In genomic region chr12:101875107-101875506, GRCm38 (mm10) we compare ENCODE assay signal across 8 mouse cellular contexts.
DNase-seq lines count a peak whose midpoint lies in the region.

No protein-coding gene starts in this region.

- DNase-seq in kidney, adult 9 months: peak; percentile 55
- DNase-seq in kidney, postnatal 25 days: no peak
- peak; percentile 53 for DNase-seq in CD4-positive, CD25-positive, alpha-beta regulatory T cell, adult 2 months (ENCODE audit: low read depth, low spot score)
- peak; percentile 46 for DNase-seq in MN1 (ENCODE audit: low spot score)
- peak; percentile 62 for DNase-seq in induced T-regulatory cell, adult 2 months (ENCODE audit: low read depth)
- no peak for DNase-seq in spleen, postnatal 4 days (ENCODE audit: low spot score in 2 of 2)
- no peak for DNase-seq in spleen, postnatal 14 days (ENCODE audit: low spot score in 2 of 2)
- DNase-seq in layer of hippocampus, adult 9-11 months: no peak

Comparison
In these comparisons a context has a peak if more than half of its experiments do, and no peak if none do; other contexts are left out.
1. DNase-seq: peak in kidney, adult 9 months (single experiment), CD4-positive, CD25-positive, alpha-beta regulatory T cell, adult 2 months (single experiment), MN1 (single experiment) and induced T-regulatory cell, adult 2 months (single experiment); none in kidney, postnatal 25 days (0 of 2), spleen, postnatal 4 days (0 of 2), spleen, postnatal 14 days (0 of 2) and layer of hippocampus, adult 9-11 months (single experiment).